Mouse (Mus musculus) liver, embryonic 14 days (tissue): ENCODE results near the gene Olfr180. TPM values are rescaled to one million over a fixed set of nuclear protein-coding genes. Genes with fewer than 3 reads are reported as not detected.

Experiments used
- polyA plus RNA-seq: library from polyadenylated mRNA; depleted of rRNA; stranded (reverse); fragments of >200 nt; gene quantifications from 2 replicates; pipeline ENCODE4 v1.2.3, GENCODE M21; 2012; rRNA removed

Olfr180 gene
- not detected in 2 replicates for polyA plus RNA-seq

DNA sequence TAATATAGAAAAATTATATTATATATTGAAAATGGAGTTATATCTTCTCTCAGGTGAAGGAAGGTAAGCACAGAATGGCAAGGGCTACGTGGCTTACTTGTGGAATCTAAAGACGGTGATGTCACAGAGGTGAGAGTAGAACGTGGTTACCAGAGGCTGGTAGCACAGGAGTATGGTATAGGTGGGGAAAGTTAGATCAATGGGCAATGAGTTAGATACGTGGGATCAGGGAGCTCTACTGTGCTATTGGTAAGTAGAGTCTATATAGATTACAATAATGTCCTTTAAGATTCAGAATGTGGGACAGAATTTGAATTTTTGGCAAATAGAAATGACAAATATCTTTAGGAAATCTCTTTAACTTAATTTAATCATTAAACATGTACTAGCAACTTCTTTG is at the start of gene Olfr180:
TSS of gene Olfr180 (minus strand) at position 101 of the 400 bp plus-strand sequence.

DNA sequence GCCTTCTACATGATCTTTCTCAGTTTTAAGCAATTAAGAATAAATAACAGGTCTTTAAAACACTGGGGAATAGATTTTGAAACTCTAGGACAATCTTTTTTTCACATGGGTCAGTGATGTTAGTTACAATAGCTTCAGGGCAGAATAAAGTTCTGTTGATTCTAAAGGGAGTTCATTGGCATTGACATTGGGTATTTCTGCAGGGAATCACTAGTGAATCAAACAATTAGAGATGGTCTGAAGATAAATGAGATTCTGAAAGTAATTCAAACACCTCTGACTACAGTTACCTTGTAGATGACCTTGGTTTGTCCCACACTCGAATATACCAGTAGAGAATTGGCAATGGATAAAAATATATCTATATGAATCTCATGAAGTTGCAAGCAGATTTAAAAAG is 537 bp downstream of the Olfr180 start, which contains the start of gene Olfr181:
TSS of gene Olfr181 (minus strand) at position 101 of the 400 bp plus-strand sequence.

DNA sequence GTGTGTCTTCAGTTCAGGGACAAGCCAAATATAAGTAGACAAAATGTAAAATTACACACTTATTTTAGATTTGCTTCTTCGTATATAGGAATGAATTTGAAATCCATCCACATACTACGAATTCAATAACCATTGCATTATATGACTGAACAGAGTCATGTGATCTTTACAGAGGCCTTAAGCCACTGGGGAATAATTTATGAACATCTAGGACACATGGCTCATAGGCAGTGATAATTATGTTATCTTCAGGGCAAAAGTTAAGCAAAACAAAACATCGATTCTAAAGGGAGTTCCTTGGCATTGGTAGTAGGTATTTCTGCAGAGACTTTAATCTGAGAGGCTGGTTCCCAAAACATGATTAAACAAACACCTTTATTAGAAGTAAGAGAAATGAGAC is 37.2 kb downstream of the Olfr180 start, which contains the start of gene Olfr178:
TSS of gene Olfr178 (minus strand) at position 101 of the 400 bp plus-strand sequence.

DNA sequence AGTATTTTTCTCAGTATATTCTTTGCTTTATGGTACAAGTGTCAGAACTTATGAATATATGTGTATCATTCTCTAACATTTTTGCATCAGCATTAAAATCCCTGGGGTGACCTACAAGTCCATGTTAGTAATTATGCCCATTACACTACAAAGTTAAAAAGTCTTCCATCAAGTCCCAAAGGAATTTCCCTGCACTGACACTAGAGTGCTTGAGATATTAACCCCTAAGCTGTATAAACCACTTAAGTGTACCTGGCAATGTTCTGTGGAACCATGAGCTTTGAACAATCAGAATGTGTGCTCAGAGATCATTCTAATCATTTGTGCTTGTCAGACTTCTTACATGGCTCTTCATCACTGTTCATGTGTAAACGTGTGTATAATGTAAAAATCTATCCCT is 54.5 kb downstream of the Olfr180 start, which contains the start of gene Olfr177:
TSS of gene Olfr177 (minus strand) at position 101 of the 400 bp plus-strand sequence.

Other genes with a start within 250 kb of the Olfr180 start
- gene Gpr15, start 210.3 kb downstream of the Olfr180 start, polyA plus RNA-seq, result 0.06 and 0.07 TPM in 2 replicates
- gene Cldnd1, start 201.5 kb downstream of the Olfr180 start, polyA plus RNA-seq, result 15.4 and 17.2 TPM in 2 replicates
- not detected in 2 replicates for gene Olfr172, start 166.2 kb downstream of the Olfr180 start, polyA plus RNA-seq
- not detected in 2 replicates for gene Olfr173, start 129.1 kb downstream of the Olfr180 start, polyA plus RNA-seq
- not detected in 2 replicates for gene Olfr175-ps1, start 102.6 kb downstream of the Olfr180 start, polyA plus RNA-seq
- gene Olfr177, start 54.6 kb downstream of the Olfr180 start, polyA plus RNA-seq, result not detected in 2 replicates
- not detected in 2 replicates for gene Olfr178, start 37.3 kb downstream of the Olfr180 start, polyA plus RNA-seq
- not detected in 2 replicates for gene Olfr181, start 637 bp downstream of the Olfr180 start, polyA plus RNA-seq
- not detected in 2 replicates for gene Olfr183, start 66.0 kb upstream of the Olfr180 start, polyA plus RNA-seq
- not detected in 2 replicates for gene Olfr186, start 100.9 kb upstream of the Olfr180 start, polyA plus RNA-seq
- not detected in 2 replicates for gene Olfr187, start 110.4 kb upstream of the Olfr180 start, polyA plus RNA-seq
- not detected in 2 replicates for gene Olfr190, start 148.6 kb upstream of the Olfr180 start, polyA plus RNA-seq
- gene Olfr191, start 160.4 kb upstream of the Olfr180 start, polyA plus RNA-seq, result not detected in 2 replicates
- not detected in 2 replicates for gene Olfr193, start 182.5 kb upstream of the Olfr180 start, polyA plus RNA-seq
- gene Olfr194, start 191.7 kb upstream of the Olfr180 start, polyA plus RNA-seq, result not detected in 2 replicates
- gene Olfr195, start 217.7 kb upstream of the Olfr180 start, polyA plus RNA-seq, result not detected in 2 replicates
- not detected in 2 replicates for gene Olfr196, start 241.1 kb upstream of the Olfr180 start, polyA plus RNA-seq